Mouse (Mus musculus): ENCODE measurements around the gene Mrps12. TPM values are rescaled to one million over a fixed set of nuclear protein-coding genes. Genes with fewer than 3 reads are reported as not detected.
"Not testable (repeated sequence)": the region's sequence is repeated elsewhere in the genome, so short reads cannot be mapped to it uniquely, and the experiment has no call there.

Gene Mrps12
- polyA plus RNA-seq, 1 experiment from 2014 or later: 116 TPM

GRCm38 (mm10) chr7:28702601-28703143, 38.9 kb downstream of the Mrps12 start:
- H3K27me3 ChIP-seq (replicated peaks): no peaks in the 10 kb centered on the region
- H3K4me2 ChIP-seq: no peak overlapping the region
- no peak overlapping the region for H3K4me3 ChIP-seq
- peaks cover 20% of the 10 kb centered on the region for H3K9me3 ChIP-seq (replicated peaks)
- peaks cover 3% of the 10 kb centered on the region; the same call in 1 of the 2 replicates for H3K36me3 ChIP-seq
- no peak for ATAC-seq (ENCODE audit: insufficient number of reproducible peaks, low FRiP score)
- 64% methylated on average over 9 of the region's 9 CpGs for WGBS
- H3K4me1 ChIP-seq (replicated peaks): no peaks in the 10 kb centered on the region
- no peak overlapping the region for H3K27ac ChIP-seq (ENCODE audit: poor library complexity, severe bottlenecking)
- H3K9ac ChIP-seq: no peak overlapping the region

GRCm38 (mm10) chr7:28701306-28701705, 40.3 kb downstream of the Mrps12 start:
- H3K36me3 ChIP-seq; H3K4me1 ChIP-seq (replicated peaks); H3K9ac ChIP-seq; H3K4me2 ChIP-seq; H3K27me3 ChIP-seq (replicated peaks); H3K4me3 ChIP-seq; H3K27ac ChIP-seq (ENCODE audit: poor library complexity, severe bottlenecking); ATAC-seq (ENCODE audit: insufficient number of reproducible peaks, low FRiP score): not testable (repeated sequence)
- WGBS: 89% methylated on average over 12 of the region's 12 CpGs
- H3K9me3 ChIP-seq (replicated peaks): peaks cover 13% of the 10 kb centered on the region

- Histone ChIP-seq H3K4me2 (no peak overlapping the region), H3K27me3 (replicated peaks) (no peaks in the 10 kb centered on the region), H3K4me3 (no peak overlapping the region), H3K9ac (no peak overlapping the region), H3K4me1 (replicated peaks) (no peaks in the 10 kb centered on the region), H3K9me3 (replicated peaks) (peaks cover 13% of the 10 kb centered on the region; the same call in 1 of the 2 replicates), H3K27ac (ENCODE audit: poor library complexity, severe bottlenecking) (no peak overlapping the region), H3K36me3 (peaks cover 3% of the 10 kb centered on the region; the same call in 1 of the 2 replicates)
- 91% methylated on average over 4 of the region's 4 CpGs for WGBS
- no peak for ATAC-seq (ENCODE audit: insufficient number of reproducible peaks, low FRiP score)
These were observed 41.4 kb downstream of the Mrps12 start for GRCm38 (mm10) chr7:28700269-28700668.

- 83% methylated on average over 11 of the region's 11 CpGs for WGBS
These were observed 44.3 kb downstream of the Mrps12 start for GRCm38 (mm10) chr7:28697277-28697676.

GRCm38 (mm10) chr7:28694966-28695511, 46.6 kb downstream of the Mrps12 start:
- Histone ChIP-seq H3K27me3 (replicated peaks) (peaks cover 18% of the 10 kb centered on the region), H3K27ac (ENCODE audit: poor library complexity, severe bottlenecking) (no peak overlapping the region), H3K4me1 (replicated peaks) (no peaks in the 10 kb centered on the region), H3K36me3 (no peaks in the 10 kb centered on the region), H3K4me3 (no peak overlapping the region), H3K9ac (no peak overlapping the region), H3K4me2 (peak overlapping the region; percentile 28; the same call in 1 of the 2 replicates), H3K9me3 (replicated peaks) (0 out of 2 replicates have a peak, but pooled peaks cover under 1% of the 10 kb centered on the region)
- ATAC-seq (ENCODE audit: insufficient number of reproducible peaks, low FRiP score): no peak
- 60% methylated on average over 8 of the region's 8 CpGs for WGBS

More at GRCm38 (mm10) chr7:28697277-28697676, 44.3 kb downstream of the Mrps12 start:
- H3K4me3 ChIP-seq: no peak overlapping the region
- no peak for ATAC-seq (ENCODE audit: insufficient number of reproducible peaks, low FRiP score)
- H3K9ac ChIP-seq: no peak overlapping the region
- peaks cover 11% of the 10 kb centered on the region; the same call in 1 of the 2 replicates for H3K9me3 ChIP-seq (replicated peaks)
- H3K4me1 ChIP-seq (replicated peaks): no peaks in the 10 kb centered on the region
- H3K4me2 ChIP-seq: no peak overlapping the region
- H3K36me3 ChIP-seq: peaks cover 3% of the 10 kb centered on the region; the same call in 1 of the 2 replicates
- no peak overlapping the region for H3K27ac ChIP-seq (ENCODE audit: poor library complexity, severe bottlenecking)
- peaks cover 16% of the 10 kb centered on the region for H3K27me3 ChIP-seq (replicated peaks)

GRCm38 (mm10) chr7:28694423-28694822, 47.2 kb downstream of the Mrps12 start:
- Histone ChIP-seq H3K27me3 (replicated peaks) (peaks cover 18% of the 10 kb centered on the region), H3K36me3 (no peaks in the 10 kb centered on the region), H3K4me1 (replicated peaks) (no peaks in the 10 kb centered on the region)

GRCm38 (mm10) chr7:28693321-28693966, 48.2 kb downstream of the Mrps12 start:
- H3K4me3 ChIP-seq: peak overlapping the region; percentile 51
- ATAC-seq (ENCODE audit: insufficient number of reproducible peaks, low FRiP score): peak; percentile 77
- no peak overlapping the region for H3K27ac ChIP-seq (ENCODE audit: poor library complexity, severe bottlenecking)
- H3K9me3 ChIP-seq (replicated peaks): no peaks in the 10 kb centered on the region
- 1% methylated on average over 37 of the region's 38 CpGs for WGBS
- H3K4me1 ChIP-seq (replicated peaks): no peaks in the 10 kb centered on the region
- H3K9ac ChIP-seq: peak overlapping the region; percentile 52
- no peaks in the 10 kb centered on the region for H3K36me3 ChIP-seq
- peaks cover 18% of the 10 kb centered on the region for H3K27me3 ChIP-seq (replicated peaks)
- peak overlapping the region; percentile 83 for H3K4me2 ChIP-seq

More at GRCm38 (mm10) chr7:28694423-28694822, 47.2 kb downstream of the Mrps12 start:
- H3K9me3 ChIP-seq (replicated peaks): no peaks in the 10 kb centered on the region
- no peak overlapping the region for H3K9ac ChIP-seq
- no peak overlapping the region for H3K4me3 ChIP-seq
- ATAC-seq (ENCODE audit: insufficient number of reproducible peaks, low FRiP score): no peak
- no peak overlapping the region for H3K27ac ChIP-seq (ENCODE audit: poor library complexity, severe bottlenecking)
- WGBS: 12% methylated on average over 14 of the region's 14 CpGs
- peak overlapping the region; percentile 28; the same call in 1 of the 2 replicates for H3K4me2 ChIP-seq

- 33% methylated on average over 29 of the region's 30 CpGs for WGBS
- Histone ChIP-seq H3K36me3 (no peaks in the 10 kb centered on the region), H3K9ac (peak within 1 kb of the TSS; percentile 52), H3K27me3 (replicated peaks) (peaks cover 18% of the 10 kb centered on the region), H3K4me2 (peak within 1 kb of the TSS; percentile 83), H3K9me3 (replicated peaks) (no peaks in the 10 kb centered on the region), H3K4me1 (replicated peaks) (no peaks in the 10 kb centered on the region), H3K27ac (ENCODE audit: poor library complexity, severe bottlenecking) (no peak within 1 kb of the TSS), H3K4me3 (peak within 1 kb of the TSS; percentile 51)
- ATAC-seq (ENCODE audit: insufficient number of reproducible peaks, low FRiP score): peak; percentile 22; the same call in 1 of the 2 replicates
These were observed 48.9 kb downstream of the Mrps12 start, which contains the start of gene Fbxo27 for GRCm38 (mm10) chr7:28692545-28693320. TSS of gene Fbxo27 (plus strand) at chr7:28692849.

- WGBS: 63% methylated on average over 7 of the region's 7 CpGs
- Histone ChIP-seq H3K4me3 (no peak overlapping the region), H3K27ac (ENCODE audit: poor library complexity, severe bottlenecking) (no peak overlapping the region), H3K36me3 (no peaks in the 10 kb centered on the region), H3K27me3 (replicated peaks) (peaks cover 18% of the 10 kb centered on the region), H3K9ac (no peak overlapping the region), H3K4me2 (no peak overlapping the region), H3K4me1 (replicated peaks) (no peaks in the 10 kb centered on the region), H3K9me3 (replicated peaks) (no peaks in the 10 kb centered on the region)
- no peak for ATAC-seq (ENCODE audit: insufficient number of reproducible peaks, low FRiP score)
These were observed 50.5 kb downstream of the Mrps12 start for GRCm38 (mm10) chr7:28691075-28691474.
